Comparison of ENCODE assay signal across 8 mouse cellular contexts in genomic region chr4:117251801-117252316, GRCm38 (mm10). TPM values are rescaled to one million over a fixed set of nuclear protein-coding genes. Genes with fewer than 3 reads are reported as not detected.
DNase-seq lines count a peak whose midpoint lies in the region; ATAC-seq lines count a peak whose summit lies in the region.

Gene Tmem53, plus strand, starts transcription at chr4:117251951.
Gene Armh1, minus strand, starts transcription at chr4:117252125.

- H3K27ac ChIP-seq in hindbrain, embryonic 16.5 days (ENCODE audit: low read depth, low read length): peak within 1 kb of the TSS; percentile 78

- DNase-seq in cerebellum, postnatal 4 days (ENCODE audit: low spot score in 2 of 2): peak; percentile 73 to 83
- peak; percentile 88 for DNase-seq in gastrocnemius, adult 18-20 months (ENCODE audit: low spot score)
- peak; percentile 60 to 77 for DNase-seq in left cerebral cortex, adult 8-10 months (ENCODE audit: low spot score in 2 of 2)
- peak; percentile 89 to 90 for DNase-seq in right cerebral cortex, postnatal 10 days (ENCODE audit: low spot score in 2 of 2)
- peak; percentile 92 for DNase-seq in urinary bladder, postnatal 14 days (ENCODE audit: low spot score)

- H3K9ac ChIP-seq in hindbrain, embryonic 16.5 days (ENCODE audit: low read depth, low read length): peak within 1 kb of the TSS; percentile 72

- peak within 1 kb of the TSS; percentile 65 for H3K4me3 ChIP-seq in hindbrain, embryonic 16.5 days (ENCODE audit: low read length)

- no peaks in the 10 kb centered on the region for H3K36me3 ChIP-seq in hindbrain, embryonic 16.5 days (ENCODE audit: control insufficient read depth, insufficient read depth, low read length)

- H3K9me3 ChIP-seq in hindbrain, embryonic 16.5 days (ENCODE audit: control insufficient read depth, low read length): no peaks in the 10 kb centered on the region

- peak; percentile 99 for ATAC-seq in activated CD4-positive, CD25-positive, alpha-beta regulatory T cell, adult 4 months
- ATAC-seq in hindbrain, embryonic 16.5 days: peak; percentile 96
- peak; percentile 92 for ATAC-seq in megakaryocyte progenitor cell, adult 5-6 weeks (replicated peaks; ENCODE audit: poor library complexity)

- peak within 1 kb of the TSS; percentile 79 for H3K4me2 ChIP-seq in hindbrain, embryonic 16.5 days (ENCODE audit: low read length)

- peaks cover 12% of the 10 kb centered on the region; the same call in 1 of the 2 replicates for H3K4me1 ChIP-seq in hindbrain, embryonic 16.5 days (ENCODE audit: control insufficient read depth, insufficient read depth, low read depth, low read length)

- WGBS in hindbrain, embryonic 16.5 days: 0% methylated on average over 17 of the region's 43 CpGs

- no peaks in the 10 kb centered on the region for H3K27me3 ChIP-seq in hindbrain, embryonic 16.5 days (replicated peaks; ENCODE audit: control insufficient read depth, insufficient read depth, low read length)

RNA-seq across cellular contexts. Expression of gene Tmem53, which starts in this region (rescaled TPM):
- 1 to 10 TPM in 1 of 2 experiments, not detected in 1; 1.6 TPM for polyA plus RNA-seq in activated CD4-positive, CD25-positive, alpha-beta regulatory T cell, adult 4 months (2017; shearing (Covaris generic))
- total RNA-seq in gastrocnemius, adult 18-20 months (2021): 1 to 10 TPM; 4.5 to 6.9 TPM
- 10.3 and 11.4 TPM in 2 replicates for polyA plus RNA-seq in hindbrain, embryonic 16.5 days (2015; fragmentation: Nextera tagmentation; extraction: Ambion mirVana)
- 1 to 10 TPM; 5.4 to 6.8 (median 6.1) TPM for total RNA-seq in left cerebral cortex, adult 8-10 months (2022)
- total RNA-seq in megakaryocyte progenitor cell, adult 5-6 weeks (2015): 6.2 and 8.5 TPM in 2 replicates
- total RNA-seq in megakaryocyte progenitor cell, adult 5-6 weeks (2017): 1.7 and 4.9 TPM in 2 replicates

RNA-seq across cellular contexts. Expression of gene Armh1, which starts in this region (rescaled TPM):
- polyA plus RNA-seq in activated CD4-positive, CD25-positive, alpha-beta regulatory T cell, adult 4 months (2017; shearing (Covaris generic)): not detected
- total RNA-seq in gastrocnemius, adult 18-20 months (2021): not detected
- polyA plus RNA-seq in hindbrain, embryonic 16.5 days (2015; fragmentation: Nextera tagmentation; extraction: Ambion mirVana): 2.3 and 2.9 TPM in 2 replicates
- under 1 TPM; 0.32 to 0.91 (median 0.43) TPM for total RNA-seq in left cerebral cortex, adult 8-10 months (2022)
- not detected in 2 replicates for total RNA-seq in megakaryocyte progenitor cell, adult 5-6 weeks (2015)
- total RNA-seq in megakaryocyte progenitor cell, adult 5-6 weeks (2017): not detected in 2 replicates

Comparison
In these comparisons a context has a peak if more than half of its experiments do, and no peak if none do; other contexts are left out.
1. Peak in every context shown above with its lines: DNase-seq, ATAC-seq, H3K4me3 ChIP-seq and H3K27ac ChIP-seq.